Mouse (Mus musculus) liver, adult 2 months (tissue): ENCODE data around the gene Prss8.

Experiments
- CTCF ChIP-seq: fragments of 200-500 bp; IDR thresholded peaks from 2 replicates; pipeline ENCODE4 v1.5.1; 2011; ENCODE audit warnings: low read depth, low read length, control low read depth
- POLR2A ChIP-seq: fragments of 200-500 bp; IDR thresholded peaks from 2 replicates; pipeline ENCODE4 v1.6.1; 2011; ENCODE audit warnings: low read length, control low read depth; ENCODE audit not compliant: insufficient read depth; ENCODE audit errors: extremely low read depth

DNA sequence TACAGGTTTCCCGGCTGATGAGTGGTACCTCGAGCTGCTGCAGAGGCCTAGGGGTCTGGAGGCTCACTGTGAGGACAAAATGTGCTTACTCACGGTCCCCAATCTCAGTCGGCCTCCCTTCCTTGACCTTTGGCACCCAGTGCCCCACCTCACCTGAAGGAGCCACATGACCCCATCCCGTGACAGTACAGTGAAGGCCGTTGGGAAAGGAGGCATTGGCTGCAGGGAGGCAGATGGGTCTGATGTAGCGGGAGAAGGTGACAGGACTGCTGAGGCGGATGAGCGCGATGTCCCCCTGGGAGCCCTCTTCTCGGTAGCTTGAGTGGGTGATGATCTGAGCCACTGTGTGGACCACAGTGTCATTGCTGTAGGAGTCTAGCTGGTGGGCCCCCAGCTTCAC is 3.1 kb downstream of the Prss8 start:
- TF ChIP-seq CTCF (no peak), POLR2A (no peak)
